24 mouse cellular contexts compared by ENCODE assay signal in the genomic region with DNA sequence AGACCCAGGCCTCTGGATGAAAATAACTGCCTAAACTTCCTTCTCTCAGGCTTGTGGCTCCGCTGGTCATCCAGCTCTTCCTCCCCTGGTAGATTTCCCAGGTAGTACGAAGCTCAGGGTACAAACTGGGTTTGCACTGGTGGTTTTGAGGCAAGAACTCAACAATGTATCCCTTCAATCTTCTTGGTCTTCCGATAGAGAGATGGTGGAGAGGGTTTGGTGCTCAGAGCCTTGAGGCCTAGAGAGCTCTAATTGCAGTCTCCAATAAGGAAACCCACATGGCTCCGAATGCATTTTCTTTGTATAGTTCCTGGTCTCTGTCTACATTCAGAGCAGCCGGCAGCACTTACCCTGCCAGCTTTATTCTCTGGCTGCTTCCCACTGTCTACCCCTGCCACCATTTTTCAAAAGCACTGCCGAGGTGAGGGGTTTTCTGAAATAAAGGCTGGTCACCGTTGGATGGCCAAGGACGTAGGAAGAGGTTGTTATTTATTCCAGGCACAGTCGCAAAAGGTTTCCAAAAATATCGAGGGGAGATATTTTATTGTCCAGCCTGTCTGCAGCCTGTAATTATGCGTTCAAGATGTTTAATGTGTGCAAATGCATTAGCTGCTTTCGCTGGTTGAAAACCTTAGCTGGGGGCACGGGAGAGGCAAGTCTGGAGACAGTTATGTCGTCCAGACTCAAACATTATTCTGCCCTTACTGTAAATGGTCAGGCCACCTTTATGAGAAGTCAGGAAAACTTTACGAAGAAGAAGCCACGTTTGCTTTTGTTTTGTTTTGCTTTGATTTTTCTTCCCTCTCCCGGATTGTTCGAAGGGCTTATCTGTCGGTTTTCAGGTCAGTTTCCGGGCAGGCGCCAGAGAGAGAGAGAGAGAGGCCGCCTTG. TPM values are rescaled to one million over a fixed set of nuclear protein-coding genes. Genes with fewer than 3 reads are reported as not detected.
DNase-seq lines count a peak whose midpoint lies in the region; ATAC-seq and TF ChIP-seq lines count a peak whose summit lies in the region.
"Had no signal": no experiment of that assay in that cellular context is flagged by ENCODE, and none has a peak within 500 bp of the region (broad histone marks: within the 10 kb centered on the region; RNA-seq: fewer than 3 reads in every experiment).

No protein-coding gene starts in this region.

- no peaks in the 10 kb centered on the region for H3K79me2 ChIP-seq in heart, adult 2 months (replicated peaks; ENCODE audit: control insufficient read depth, insufficient read depth, low read length)

- H3K27ac ChIP-seq in heart, embryonic 10.5 days = no peak overlapping the region
- no peak overlapping the region for H3K27ac ChIP-seq in heart, adult 2 months
- H3K27ac ChIP-seq in intestine, embryonic 14.5 days (ENCODE audit: low read depth) = no peak overlapping the region
- no peak overlapping the region for H3K27ac ChIP-seq in intestine, postnatal 0 days (ENCODE audit: low read depth, low read length)
- H3K27ac ChIP-seq in ES-Bruce4 (ENCODE audit: insufficient read depth, low read length) = no peak overlapping the region
- no peak overlapping the region for H3K27ac ChIP-seq in limb, embryonic 13.5 days
- H3K27ac ChIP-seq in forebrain, embryonic 12.5 days = no peak overlapping the region
- H3K27ac ChIP-seq: embryonic facial prominence, embryonic 12.5 days had no signal

- intact Hi-C loops in heart, adult 2 months (cut with DNase I) = no loop called here

- DNase-seq in heart, embryonic 10.5 days (ENCODE audit: low spot score) = peak; percentile 30
- DNase-seq in heart, adult 2 months = no peak
- peak; percentile 59 for DNase-seq in intestine, embryonic 14.5 days (ENCODE audit: low spot score)
- DNase-seq: adrenal gland, postnatal 10 days; cerebellum, adult 11 months; left cerebral cortex, postnatal 4 days; lung, postnatal 14 days; right cerebral cortex, postnatal 4 days; thymus, postnatal 25 days had no signal

- H3K27me3 ChIP-seq in heart, embryonic 10.5 days (ENCODE audit: insufficient read depth, poor library complexity, severe bottlenecking) = peaks cover 99% of the 10 kb centered on the region
- peaks cover 28% of the 10 kb centered on the region for H3K27me3 ChIP-seq in heart, adult 2 months (ENCODE audit: control insufficient read depth, insufficient read depth, low read length)
- H3K27me3 ChIP-seq in intestine, embryonic 14.5 days (replicated peaks; ENCODE audit: control insufficient read depth, insufficient read depth, low read length) = peaks cover 97% of the 10 kb centered on the region
- peaks cover 96% of the 10 kb centered on the region for H3K27me3 ChIP-seq in intestine, postnatal 0 days (replicated peaks; ENCODE audit: control insufficient read depth, insufficient read depth, low read length)
- peaks cover 19% of the 10 kb centered on the region for H3K27me3 ChIP-seq in ES-Bruce4 (ENCODE audit: control insufficient read depth, insufficient read depth, low read length, poor library complexity, severe bottlenecking)
- H3K27me3 ChIP-seq in limb, embryonic 13.5 days = peaks cover 94% of the 10 kb centered on the region
- H3K27me3 ChIP-seq in forebrain, embryonic 12.5 days = peaks cover 99% of the 10 kb centered on the region
- H3K27me3 ChIP-seq: CH12.LX had no signal

- no peaks in the 10 kb centered on the region for H3K36me3 ChIP-seq in heart, embryonic 10.5 days
- H3K36me3 ChIP-seq in heart, adult 2 months (ENCODE audit: control insufficient read depth, insufficient read depth, low read length) = no peaks in the 10 kb centered on the region
- H3K36me3 ChIP-seq in intestine, embryonic 14.5 days (ENCODE audit: control insufficient read depth, insufficient read depth, low read length) = no peaks in the 10 kb centered on the region
- no peaks in the 10 kb centered on the region for H3K36me3 ChIP-seq in intestine, postnatal 0 days (ENCODE audit: control insufficient read depth, insufficient read depth)
- no peaks in the 10 kb centered on the region for H3K36me3 ChIP-seq in ES-Bruce4 (ENCODE audit: control insufficient read depth, insufficient read depth, low read length, poor library complexity, severe bottlenecking)
- H3K36me3 ChIP-seq in limb, embryonic 13.5 days = no peaks in the 10 kb centered on the region
- no peaks in the 10 kb centered on the region for H3K36me3 ChIP-seq in forebrain, embryonic 12.5 days (replicated peaks)
- H3K36me3 ChIP-seq: embryonic facial prominence, embryonic 12.5 days had no signal

- H3K9ac ChIP-seq in heart, adult 2 months (ENCODE audit: low read depth, low read length) = no peak overlapping the region
- H3K9ac ChIP-seq in intestine, embryonic 14.5 days (ENCODE audit: low read length) = no peak overlapping the region
- H3K9ac ChIP-seq in intestine, postnatal 0 days (ENCODE audit: low read depth, low read length) = no peak overlapping the region
- H3K9ac ChIP-seq in ES-Bruce4 (ENCODE audit: low read depth, poor library complexity, severe bottlenecking) = no peak overlapping the region
- H3K9ac ChIP-seq in limb, embryonic 13.5 days = peak overlapping the region; percentile 59; the same call in 1 of the 2 replicates
- no peak overlapping the region for H3K9ac ChIP-seq in forebrain, embryonic 12.5 days
- H3K9ac ChIP-seq: embryonic facial prominence, embryonic 12.5 days had no signal

- H3K4me1 ChIP-seq in heart, embryonic 10.5 days = peaks cover 8% of the 10 kb centered on the region; the same call in 1 of the 2 replicates
- no peaks in the 10 kb centered on the region for H3K4me1 ChIP-seq in heart, adult 2 months (ENCODE audit: control insufficient read depth, insufficient read depth, low read length)
- H3K4me1 ChIP-seq in intestine, embryonic 14.5 days (replicated peaks; ENCODE audit: control insufficient read depth, insufficient read depth, low read length) = 0 out of 2 replicates have a peak, but pooled peaks cover 3% of the 10 kb centered on the region
- H3K4me1 ChIP-seq in intestine, postnatal 0 days (replicated peaks; ENCODE audit: control insufficient read depth, insufficient read depth, low read length) = no peaks in the 10 kb centered on the region
- H3K4me1 ChIP-seq in ES-Bruce4 (ENCODE audit: control insufficient read depth, insufficient read depth, low read length) = no peaks in the 10 kb centered on the region
- H3K4me1 ChIP-seq in limb, embryonic 13.5 days = peaks cover 67% of the 10 kb centered on the region
- no peaks in the 10 kb centered on the region for H3K4me1 ChIP-seq in forebrain, embryonic 12.5 days
- H3K4me1 ChIP-seq: embryonic facial prominence, embryonic 12.5 days had no signal

- no peaks in the 10 kb centered on the region for H3K9me3 ChIP-seq in heart, embryonic 10.5 days
- H3K9me3 ChIP-seq in intestine, embryonic 14.5 days (ENCODE audit: control insufficient read depth, low read length) = no peaks in the 10 kb centered on the region
- H3K9me3 ChIP-seq in intestine, postnatal 0 days (ENCODE audit: control insufficient read depth) = no peaks in the 10 kb centered on the region
- H3K9me3 ChIP-seq in ES-Bruce4 (replicated peaks; ENCODE audit: control insufficient read depth, insufficient read depth, low read length, poor library complexity, severe bottlenecking) = no peaks in the 10 kb centered on the region
- no peaks in the 10 kb centered on the region for H3K9me3 ChIP-seq in limb, embryonic 13.5 days
- H3K9me3 ChIP-seq in forebrain, embryonic 12.5 days = no peaks in the 10 kb centered on the region
- H3K9me3 ChIP-seq: embryonic facial prominence, embryonic 12.5 days; megakaryocyte, embryonic 14.5 days had no signal

- no peak overlapping the region for H3K4me2 ChIP-seq in intestine, embryonic 14.5 days (ENCODE audit: low read length)
- no peak overlapping the region for H3K4me2 ChIP-seq in intestine, postnatal 0 days (replicated peaks; ENCODE audit: low read depth)
- H3K4me2 ChIP-seq in limb, embryonic 13.5 days (replicated peaks) = peak overlapping the region; percentile 56
- no peak overlapping the region for H3K4me2 ChIP-seq in forebrain, embryonic 12.5 days
- H3K4me2 ChIP-seq: embryonic facial prominence, embryonic 12.5 days had no signal

- peak overlapping the region; percentile 29 for H3K4me3 ChIP-seq in heart, embryonic 10.5 days
- H3K4me3 ChIP-seq in heart, adult 2 months = no peak overlapping the region
- no peak overlapping the region for H3K4me3 ChIP-seq in intestine, embryonic 14.5 days (ENCODE audit: low read depth, low read length)
- H3K4me3 ChIP-seq in intestine, postnatal 0 days (ENCODE audit: low read depth, low read length) = no peak overlapping the region
- peak overlapping the region; percentile 33 for H3K4me3 ChIP-seq in ES-Bruce4 (ENCODE audit: low read depth, low read length)
- H3K4me3 ChIP-seq in limb, embryonic 13.5 days = peak overlapping the region; percentile 26
- no peak overlapping the region for H3K4me3 ChIP-seq in forebrain, embryonic 12.5 days (replicated peaks)
- H3K4me3 ChIP-seq: embryonic facial prominence, embryonic 12.5 days had no signal

- no peak for TF ChIP-seq POLR2A in heart, adult 2 months (IDR thresholded peaks at IDR 0.05; ENCODE audit: insufficient read depth, low read depth, low read length)
- no peak for TF ChIP-seq POLR2A in ES-Bruce4 (IDR thresholded peaks at IDR 0.05; ENCODE audit: insufficient read depth, low read length)

- 8% methylated on average over 22 of the region's 22 CpGs for WGBS in heart, embryonic 10.5 days
- WGBS in heart, adult 2 months = 31% methylated on average over 22 of the region's 22 CpGs
- 16% methylated on average over 22 of the region's 22 CpGs for WGBS in intestine, embryonic 14.5 days
- 29% methylated on average over 22 of the region's 22 CpGs for WGBS in intestine, postnatal 0 days
- WGBS in limb, embryonic 13.5 days = 17% methylated on average over 21 of the region's 22 CpGs
- WGBS in forebrain, embryonic 12.5 days = 3% methylated on average over 21 of the region's 22 CpGs

- no peak for TF ChIP-seq EP300 in heart, adult 2 months (IDR thresholded peaks at IDR 0.05; ENCODE audit: insufficient read depth, low read depth, low read length)
- no peak for TF ChIP-seq EP300 in ES-Bruce4 (IDR thresholded peaks at IDR 0.05; ENCODE audit: insufficient read depth, low read depth, low read length)

- ATAC-seq in intestine, embryonic 14.5 days (replicated peaks; ENCODE audit: low FRiP score, low TSS enrichment, low read depth) = no peak
- ATAC-seq in intestine, postnatal 0 days = no peak
- ATAC-seq in limb, embryonic 13.5 days (ENCODE audit: low FRiP score, low read depth) = no peak
- ATAC-seq in forebrain, embryonic 12.5 days (ENCODE audit: low FRiP score) = no peak

- TF ChIP-seq CTCF in heart, adult 2 months (IDR thresholded peaks at IDR 0.05) = no peak
- no peak for TF ChIP-seq CTCF in intestine, postnatal 0 days (IDR thresholded peaks at IDR 0.05; ENCODE audit: low read depth)
- no peak for TF ChIP-seq CTCF in ES-Bruce4 (IDR thresholded peaks at IDR 0.05; ENCODE audit: low read depth, low read length)

RNA-seq across cellular contexts. Expression of a gene that starts 12.3 kb away (rescaled TPM):
- not detected in 2 replicates for polyA plus RNA-seq in heart, embryonic 10.5 days (2016; fragmentation: Nextera tagmentation; extraction: Ambion mirVana)
- total RNA-seq in heart, adult 2 months (2021) = not detected
- polyA plus RNA-seq in heart, adult 2 months (2012; rRNA removed) = not detected in 2 replicates
- polyA plus RNA-seq in intestine, embryonic 14.5 days (2014; fragmentation: Nextera tagmentation; extraction: Ambion mirVana) = 0.35 and 0.39 TPM in 2 replicates
- polyA plus RNA-seq in intestine, postnatal 0 days (2015; fragmentation: Nextera tagmentation; extraction: Ambion mirVana) = not detected in 2 replicates
- 0.25 TPM in 1 of 2 replicates, not detected in the other for polyA plus RNA-seq in ES-Bruce4 (2011; ENCODE audit: insufficient read depth, insufficient read length, low read depth, missing spikeins)
- polyA plus RNA-seq in limb, embryonic 13.5 days (2015; fragmentation: Nextera tagmentation; extraction: Ambion mirVana) = 24.5 and 27.7 TPM in 2 replicates
- not detected in 2 replicates for polyA plus RNA-seq in forebrain, embryonic 12.5 days (2016; fragmentation: Nextera tagmentation; extraction: Ambion mirVana)
- total RNA-seq: adrenal gland, postnatal 10 days; layer of hippocampus, adult 18-20 months; left cerebral cortex, postnatal 4 days; monocyte, adult 5-6 weeks had no signal
- polyA plus RNA-seq: brain, embryonic 14.5 days; embryonic facial prominence, embryonic 12.5 days; heart, embryonic 16.5 days; liver, embryonic 16.5 days; neural tube, embryonic 14.5 days had no signal

RNA-seq across cellular contexts. Expression of a gene that starts 27.4 kb away (rescaled TPM):
- 0.06 and 1.7 TPM in 2 replicates for polyA plus RNA-seq in heart, embryonic 10.5 days (2016; fragmentation: Nextera tagmentation; extraction: Ambion mirVana)
- total RNA-seq in heart, adult 2 months (2021) = not detected
- polyA plus RNA-seq in heart, adult 2 months (2012; rRNA removed) = not detected in 2 replicates
- 2.0 and 2.6 TPM in 2 replicates for polyA plus RNA-seq in intestine, embryonic 14.5 days (2014; fragmentation: Nextera tagmentation; extraction: Ambion mirVana)
- 1.1 TPM in 1 of 2 replicates, not detected in the other for polyA plus RNA-seq in intestine, postnatal 0 days (2015; fragmentation: Nextera tagmentation; extraction: Ambion mirVana)
- not detected in 2 replicates for polyA plus RNA-seq in ES-Bruce4 (2011; ENCODE audit: insufficient read depth, insufficient read length, low read depth, missing spikeins)
- 44.5 and 55.0 TPM in 2 replicates for polyA plus RNA-seq in limb, embryonic 13.5 days (2015; fragmentation: Nextera tagmentation; extraction: Ambion mirVana)
- not detected in 2 replicates for polyA plus RNA-seq in forebrain, embryonic 12.5 days (2016; fragmentation: Nextera tagmentation; extraction: Ambion mirVana)
- total RNA-seq: adrenal gland, postnatal 10 days; CH12.LX; layer of hippocampus, adult 18-20 months; left cerebral cortex, postnatal 4 days; monocyte, adult 5-6 weeks had no signal
- polyA plus RNA-seq: brain, embryonic 14.5 days; heart, embryonic 16.5 days; liver, embryonic 16.5 days had no signal

RNA-seq across cellular contexts. Expression of a gene that starts 32.4 kb away (rescaled TPM):
- 0.30 and 3.6 TPM in 2 replicates for polyA plus RNA-seq in heart, embryonic 10.5 days (2016; fragmentation: Nextera tagmentation; extraction: Ambion mirVana)
- not detected for total RNA-seq in heart, adult 2 months (2021)
- not detected in 2 replicates for polyA plus RNA-seq in heart, adult 2 months (2012; rRNA removed)
- polyA plus RNA-seq in intestine, embryonic 14.5 days (2014; fragmentation: Nextera tagmentation; extraction: Ambion mirVana) = 15.6 and 20.4 TPM in 2 replicates
- polyA plus RNA-seq in intestine, postnatal 0 days (2015; fragmentation: Nextera tagmentation; extraction: Ambion mirVana) = 0.17 and 7.8 TPM in 2 replicates
- not detected in 2 replicates for polyA plus RNA-seq in ES-Bruce4 (2011; ENCODE audit: insufficient read depth, insufficient read length, low read depth, missing spikeins)
- polyA plus RNA-seq in limb, embryonic 13.5 days (2015; fragmentation: Nextera tagmentation; extraction: Ambion mirVana) = 191 and 207 TPM in 2 replicates
- polyA plus RNA-seq in forebrain, embryonic 12.5 days (2016; fragmentation: Nextera tagmentation; extraction: Ambion mirVana) = not detected in 2 replicates
- total RNA-seq: layer of hippocampus, adult 18-20 months; left cerebral cortex, postnatal 4 days; monocyte, adult 5-6 weeks had no signal
- polyA plus RNA-seq: heart, embryonic 16.5 days had no signal

RNA-seq across cellular contexts. Expression of a gene that starts 40.3 kb away (rescaled TPM):
- 0.10 TPM in 1 of 2 replicates, not detected in the other for polyA plus RNA-seq in heart, embryonic 10.5 days (2016; fragmentation: Nextera tagmentation; extraction: Ambion mirVana)
- total RNA-seq in heart, adult 2 months (2021) = not detected
- not detected in 2 replicates for polyA plus RNA-seq in heart, adult 2 months (2012; rRNA removed)
- not detected in 2 replicates for polyA plus RNA-seq in intestine, embryonic 14.5 days (2014; fragmentation: Nextera tagmentation; extraction: Ambion mirVana)
- polyA plus RNA-seq in intestine, postnatal 0 days (2015; fragmentation: Nextera tagmentation; extraction: Ambion mirVana) = 0.04 TPM in 1 of 2 replicates, not detected in the other
- 0.63 and 0.68 TPM in 2 replicates for polyA plus RNA-seq in ES-Bruce4 (2011; ENCODE audit: insufficient read depth, insufficient read length, low read depth, missing spikeins)
- 0.89 and 1.4 TPM in 2 replicates for polyA plus RNA-seq in limb, embryonic 13.5 days (2015; fragmentation: Nextera tagmentation; extraction: Ambion mirVana)
- not detected in 2 replicates for polyA plus RNA-seq in forebrain, embryonic 12.5 days (2016; fragmentation: Nextera tagmentation; extraction: Ambion mirVana)
- total RNA-seq: adrenal gland, postnatal 10 days; CH12.LX; gastrocnemius, adult 8-10 months; layer of hippocampus, adult 18-20 months; left cerebral cortex, postnatal 4 days; monocyte, adult 5-6 weeks had no signal
- polyA plus RNA-seq: heart, embryonic 16.5 days; kidney, embryonic 16.5 days; liver, embryonic 16.5 days had no signal

RNA-seq across cellular contexts. Expression of a gene that starts 42.1 kb away (rescaled TPM):
- polyA plus RNA-seq in heart, embryonic 10.5 days (2016; fragmentation: Nextera tagmentation; extraction: Ambion mirVana) = 0.37 and 5.6 TPM in 2 replicates
- total RNA-seq in heart, adult 2 months (2021) = not detected
- 0.04 and 0.06 TPM in 2 replicates for polyA plus RNA-seq in heart, adult 2 months (2012; rRNA removed)
- 4.2 and 7.1 TPM in 2 replicates for polyA plus RNA-seq in intestine, embryonic 14.5 days (2014; fragmentation: Nextera tagmentation; extraction: Ambion mirVana)
- 1.1 and 3.0 TPM in 2 replicates for polyA plus RNA-seq in intestine, postnatal 0 days (2015; fragmentation: Nextera tagmentation; extraction: Ambion mirVana)
- not detected in 2 replicates for polyA plus RNA-seq in ES-Bruce4 (2011; ENCODE audit: insufficient read depth, insufficient read length, low read depth, missing spikeins)
- polyA plus RNA-seq in limb, embryonic 13.5 days (2015; fragmentation: Nextera tagmentation; extraction: Ambion mirVana) = 58.3 and 63.5 TPM in 2 replicates
- polyA plus RNA-seq in forebrain, embryonic 12.5 days (2016; fragmentation: Nextera tagmentation; extraction: Ambion mirVana) = not detected in 2 replicates
- total RNA-seq: layer of hippocampus, adult 18-20 months; left cerebral cortex, postnatal 4 days; monocyte, adult 5-6 weeks had no signal
- polyA plus RNA-seq: brain, embryonic 14.5 days; embryonic facial prominence, embryonic 12.5 days had no signal

Comparison
In these comparisons a context has a peak if more than half of its experiments do, and no peak if none do; other contexts are left out.
1. DNase-seq: peak in heart, embryonic 10.5 days (single experiment) and intestine, embryonic 14.5 days (single experiment); none in heart, adult 2 months (0 of 2).
2. H3K4me3 ChIP-seq: peak in heart, embryonic 10.5 days (single experiment), ES-Bruce4 (single experiment) and limb, embryonic 13.5 days (single experiment); none in heart, adult 2 months (single experiment), intestine, embryonic 14.5 days (single experiment), intestine, postnatal 0 days (single experiment) and forebrain, embryonic 12.5 days (single experiment).
3. RNA of a gene that starts 12.3 kb away (polyA plus RNA-seq): 24.5 to 27.7 TPM in limb, embryonic 13.5 days; 0.35 to 0.39 TPM in intestine, embryonic 14.5 days, 0.25 TPM in ES-Bruce4, not detected in intestine, postnatal 0 days, not detected in heart, embryonic 10.5 days, not detected in heart, adult 2 months and not detected in forebrain, embryonic 12.5 days; every median in the first group is over 10 times any median in the second.
4. RNA of a gene that starts 27.4 kb away (polyA plus RNA-seq): 44.5 to 55.0 TPM in limb, embryonic 13.5 days; 2.0 to 2.6 TPM in intestine, embryonic 14.5 days, 0.06 to 1.7 TPM in heart, embryonic 10.5 days, 1.1 TPM in intestine, postnatal 0 days, not detected in ES-Bruce4, not detected in heart, adult 2 months and not detected in forebrain, embryonic 12.5 days; every median in the first group is over 10 times any median in the second.